Mouse (Mus musculus): ENCODE data around the gene Cish. TPM values are rescaled to one million over a fixed set of nuclear protein-coding genes. Genes with fewer than 3 reads are reported as not detected.
"Not testable (repeated sequence)": the region's sequence is repeated elsewhere in the genome, so short reads cannot be mapped to it uniquely, and the experiment has no call there.

Gene Cish
- polyA plus RNA-seq, 1 experiment from 2014 or later, result 6.0 TPM

- no peak overlapping the region for H3K27ac ChIP-seq
- WGBS, result 88% methylated on average over 17 of the region's 17 CpGs
- no peak for ATAC-seq (ENCODE audit: low FRiP score)
Observed at GRCm38 (mm10) chr9:107301554-107302331, 5.9 kb downstream of the Cish start.

GRCm38 (mm10) chr9:107302592-107302991, 6.8 kb downstream of the Cish start:
- Histone ChIP-seq H3K4me3 (replicated peaks) (no peak overlapping the region), H3K4me1 (peaks cover 6% of the 10 kb centered on the region), H3K27ac (no peak overlapping the region), H3K9ac (no peak overlapping the region), H3K4me2 (no peak overlapping the region), H3K36me3 (replicated peaks) (peaks cover 19% of the 10 kb centered on the region), H3K27me3 (no peaks in the 10 kb centered on the region), H3K9me3 (no peaks in the 10 kb centered on the region)
- ATAC-seq (ENCODE audit: low FRiP score), result no peak
- WGBS, result 88% methylated on average over 7 of the region's 7 CpGs

More at GRCm38 (mm10) chr9:107301554-107302331, 5.9 kb downstream of the Cish start:
- Histone ChIP-seq H3K4me2 (no peak overlapping the region), H3K4me3 (replicated peaks) (no peak overlapping the region), H3K27me3 (no peaks in the 10 kb centered on the region), H3K4me1 (peaks cover 14% of the 10 kb centered on the region), H3K9ac (no peak overlapping the region), H3K36me3 (replicated peaks) (peaks cover 19% of the 10 kb centered on the region), H3K9me3 (no peaks in the 10 kb centered on the region)

DNA sequence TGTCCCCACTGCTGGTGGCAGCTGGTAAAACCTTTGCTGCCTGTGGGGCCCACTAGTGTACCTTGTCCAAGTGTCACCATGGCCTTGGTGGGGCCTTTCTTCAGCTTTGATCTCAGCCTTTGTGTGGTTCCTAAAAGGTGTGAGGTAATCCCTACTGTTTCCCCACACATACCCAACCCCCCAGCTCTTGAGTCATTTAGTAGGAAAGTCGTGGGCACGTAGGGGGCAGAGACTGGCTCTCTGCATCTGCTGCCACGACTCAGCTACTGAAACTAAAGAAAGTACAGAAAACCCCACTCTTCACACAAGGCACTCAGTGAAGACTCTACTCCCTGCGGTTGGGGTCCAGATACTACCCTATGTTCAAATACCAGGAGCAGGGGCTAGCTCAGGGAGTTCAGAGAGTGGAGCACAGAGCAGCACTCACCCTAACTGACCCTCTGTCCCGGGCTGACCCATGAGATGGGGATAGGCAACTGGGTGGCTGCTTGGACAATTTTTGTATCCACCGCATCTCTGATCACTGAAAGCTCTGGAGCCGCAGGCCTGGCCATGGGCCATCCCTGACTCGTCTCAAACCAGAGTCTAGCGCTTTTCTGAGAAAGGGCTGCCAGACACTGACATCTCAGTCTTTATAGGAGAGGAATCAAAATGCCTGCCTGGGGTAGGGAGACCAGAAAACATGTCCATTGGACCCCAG, 7.4 kb downstream of the Cish start:
- Histone ChIP-seq H3K36me3 (replicated peaks) (peaks cover 19% of the 10 kb centered on the region), H3K4me1 (no peaks in the 10 kb centered on the region), H3K9ac (no peak overlapping the region), H3K27me3 (no peaks in the 10 kb centered on the region), H3K4me2 (no peak overlapping the region), H3K9me3 (no peaks in the 10 kb centered on the region), H3K4me3 (replicated peaks) (no peak overlapping the region), H3K27ac (no peak overlapping the region)
- 83% methylated on average over 9 of the region's 9 CpGs for WGBS
- ATAC-seq (ENCODE audit: low FRiP score), result no peak

GRCm38 (mm10) chr9:107303900-107304299, 8.1 kb downstream of the Cish start:
- H3K36me3 ChIP-seq (replicated peaks), result peaks cover 19% of the 10 kb centered on the region
- ATAC-seq (ENCODE audit: low FRiP score), result no peak
- H3K27ac ChIP-seq, result no peak overlapping the region
- WGBS, result 88% methylated on average over 5 of the region's 5 CpGs
- H3K4me1 ChIP-seq, result no peaks in the 10 kb centered on the region
- H3K9ac ChIP-seq, result no peak overlapping the region
- no peaks in the 10 kb centered on the region for H3K9me3 ChIP-seq
- no peak overlapping the region for H3K4me2 ChIP-seq
- H3K4me3 ChIP-seq (replicated peaks), result no peak overlapping the region
- H3K27me3 ChIP-seq, result no peaks in the 10 kb centered on the region

GRCm38 (mm10) chr9:107304383-107304782, 8.6 kb downstream of the Cish start:
- Histone ChIP-seq H3K9me3 (no peaks in the 10 kb centered on the region), H3K27ac (no peak overlapping the region), H3K4me2 (no peak overlapping the region), H3K4me3 (replicated peaks) (no peak overlapping the region), H3K9ac (no peak overlapping the region), H3K36me3 (replicated peaks) (peaks cover 19% of the 10 kb centered on the region), H3K27me3 (no peaks in the 10 kb centered on the region), H3K4me1 (no peaks in the 10 kb centered on the region)
- WGBS, result 94% methylated on average over 3 of the region's 3 CpGs
- no peak for ATAC-seq (ENCODE audit: low FRiP score)

GRCm38 (mm10) chr9:107305012-107305411, 9.2 kb downstream of the Cish start:
- ATAC-seq (ENCODE audit: low FRiP score), result no peak
- Histone ChIP-seq H3K9ac (no peak overlapping the region), H3K4me3 (replicated peaks) (no peak overlapping the region), H3K9me3 (no peaks in the 10 kb centered on the region), H3K27me3 (no peaks in the 10 kb centered on the region), H3K4me1 (no peaks in the 10 kb centered on the region), H3K4me2 (no peak overlapping the region), H3K36me3 (replicated peaks) (peaks cover 19% of the 10 kb centered on the region), H3K27ac (no peak overlapping the region)
- 84% methylated on average over 4 of the region's 4 CpGs for WGBS

DNA sequence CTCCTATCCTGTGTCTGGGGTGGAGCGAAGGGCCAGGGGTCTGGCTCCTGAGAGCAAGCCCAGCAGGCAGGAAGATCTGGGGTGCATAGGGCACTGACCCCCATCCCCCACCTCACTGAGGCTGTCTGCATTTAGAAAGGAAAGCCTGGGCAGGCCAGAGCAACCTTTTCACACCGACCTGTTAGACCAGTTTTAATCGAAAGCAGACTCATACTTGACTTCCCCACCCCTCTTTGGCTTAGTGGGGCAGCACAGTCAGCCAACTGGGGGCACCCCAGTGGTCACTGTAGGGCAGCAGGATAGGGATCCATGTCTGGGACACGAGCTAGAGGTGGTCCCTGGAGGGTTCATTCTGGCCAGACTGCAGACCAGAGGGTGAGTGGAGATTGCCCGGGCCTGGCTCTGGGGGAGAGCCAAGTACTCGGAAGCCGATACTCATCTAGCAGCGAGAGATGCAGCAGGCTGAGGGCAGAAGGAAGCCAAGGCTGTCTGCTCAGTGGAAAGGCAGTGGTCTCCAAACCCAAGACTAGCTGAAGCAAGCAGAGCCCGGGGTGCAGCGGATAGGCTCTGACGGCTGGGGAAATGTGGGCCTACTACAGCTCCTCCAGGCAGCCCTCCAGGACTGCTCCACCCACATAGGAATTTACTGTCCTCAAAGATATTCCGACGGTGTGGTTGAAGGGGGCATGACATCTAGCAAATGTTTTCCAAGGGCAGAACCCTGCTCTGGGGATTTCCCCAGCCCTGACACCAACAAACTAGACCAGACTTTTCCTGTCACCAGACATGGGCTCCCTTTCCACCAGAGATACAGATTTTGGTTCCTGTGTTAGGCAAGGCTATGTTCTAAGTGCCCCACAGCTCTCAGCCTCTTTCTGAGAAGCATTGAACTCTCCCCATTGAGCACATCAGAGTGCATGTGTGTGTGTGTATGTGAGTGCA, 10.0 kb downstream of the Cish start:
- H3K4me2 ChIP-seq, result no peak overlapping the region
- 72% methylated on average over 13 of the region's 13 CpGs for WGBS

GRCm38 (mm10) chr9:107306673-107307072, 10.8 kb downstream of the Cish start:
- not testable (repeated sequence) for H3K9ac ChIP-seq; H3K9me3 ChIP-seq; H3K36me3 ChIP-seq (replicated peaks); H3K4me1 ChIP-seq; H3K27me3 ChIP-seq; H3K4me3 ChIP-seq (replicated peaks); ATAC-seq (ENCODE audit: low FRiP score); H3K27ac ChIP-seq; H3K4me2 ChIP-seq
- 90% methylated on average over 1 of the region's 1 CpGs for WGBS

More for the DNA sequence above, 10.0 kb downstream of the Cish start:
- H3K4me3 ChIP-seq (replicated peaks), result no peak overlapping the region
- H3K9ac ChIP-seq, result no peak overlapping the region
- H3K27ac ChIP-seq, result no peak overlapping the region
- no peaks in the 10 kb centered on the region for H3K4me1 ChIP-seq
- peaks cover 12% of the 10 kb centered on the region for H3K36me3 ChIP-seq (replicated peaks)
- H3K9me3 ChIP-seq, result no peaks in the 10 kb centered on the region
- H3K27me3 ChIP-seq, result no peaks in the 10 kb centered on the region
- no peak for ATAC-seq (ENCODE audit: low FRiP score)

GRCm38 (mm10) chr9:107307099-107307872, 11.5 kb downstream of the Cish start:
- Histone ChIP-seq H3K4me3 (replicated peaks) (no peak overlapping the region), H3K27ac (no peak overlapping the region), H3K4me1 (no peaks in the 10 kb centered on the region), H3K9me3 (no peaks in the 10 kb centered on the region), H3K9ac (no peak overlapping the region), H3K27me3 (no peaks in the 10 kb centered on the region), H3K36me3 (replicated peaks) (no peaks in the 10 kb centered on the region), H3K4me2 (no peak overlapping the region)
- no peak for ATAC-seq (ENCODE audit: low FRiP score)
- WGBS, result 88% methylated on average over 11 of the region's 11 CpGs

DNA sequence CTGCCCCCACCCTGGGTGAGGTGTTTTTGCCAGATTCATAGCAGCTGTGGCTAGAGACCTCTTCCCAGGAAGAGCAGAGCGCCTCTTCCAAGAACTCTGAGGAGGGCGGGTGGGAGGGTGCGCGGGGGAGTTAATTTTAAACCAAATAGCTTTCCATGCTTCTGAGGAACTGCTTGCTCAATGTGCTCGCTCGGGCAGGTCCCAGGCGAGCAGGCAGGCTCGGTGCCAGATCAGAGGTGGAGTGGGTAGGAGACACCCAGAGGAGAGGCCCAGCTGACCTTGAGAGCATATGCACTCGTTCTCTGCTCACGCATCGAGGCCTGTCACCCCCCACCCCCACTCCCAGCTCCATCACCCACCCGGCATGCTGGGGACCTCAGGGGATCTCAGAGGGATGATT, 12.1 kb downstream of the Cish start:
- 89% methylated on average over 12 of the region's 12 CpGs for WGBS
- no peaks in the 10 kb centered on the region for H3K27me3 ChIP-seq
- no peaks in the 10 kb centered on the region for H3K36me3 ChIP-seq (replicated peaks)
- H3K4me2 ChIP-seq, result no peak overlapping the region
- ATAC-seq (ENCODE audit: low FRiP score), result no peak
- no peak overlapping the region for H3K9ac ChIP-seq
- H3K4me1 ChIP-seq, result no peaks in the 10 kb centered on the region
- no peak overlapping the region for H3K27ac ChIP-seq
- no peak overlapping the region for H3K4me3 ChIP-seq (replicated peaks)
- no peaks in the 10 kb centered on the region for H3K9me3 ChIP-seq

- no peak overlapping the region for H3K27ac ChIP-seq
- H3K4me3 ChIP-seq (replicated peaks), result no peak overlapping the region
- WGBS, result 88% methylated on average over 9 of the region's 9 CpGs
- H3K4me2 ChIP-seq, result no peak overlapping the region
- no peaks in the 10 kb centered on the region for H3K27me3 ChIP-seq
- H3K9me3 ChIP-seq, result no peaks in the 10 kb centered on the region
- H3K4me1 ChIP-seq, result no peaks in the 10 kb centered on the region
- no peak for ATAC-seq (ENCODE audit: low FRiP score)
- no peaks in the 10 kb centered on the region for H3K36me3 ChIP-seq (replicated peaks)
- no peak overlapping the region for H3K9ac ChIP-seq
Observed at GRCm38 (mm10) chr9:107308346-107309000, 12.6 kb downstream of the Cish start.
